Mouse (Mus musculus): ENCODE measurements around the gene Tusc2.

Tusc2 gene

GRCm38 (mm10) chr9:107587833-107588639 lies 25.0 kb downstream of the Tusc2 start:
- DNase-seq (ENCODE audit: low spot score in 2 of 2): peak in 1 of 2 experiments; percentile 59

DNA sequence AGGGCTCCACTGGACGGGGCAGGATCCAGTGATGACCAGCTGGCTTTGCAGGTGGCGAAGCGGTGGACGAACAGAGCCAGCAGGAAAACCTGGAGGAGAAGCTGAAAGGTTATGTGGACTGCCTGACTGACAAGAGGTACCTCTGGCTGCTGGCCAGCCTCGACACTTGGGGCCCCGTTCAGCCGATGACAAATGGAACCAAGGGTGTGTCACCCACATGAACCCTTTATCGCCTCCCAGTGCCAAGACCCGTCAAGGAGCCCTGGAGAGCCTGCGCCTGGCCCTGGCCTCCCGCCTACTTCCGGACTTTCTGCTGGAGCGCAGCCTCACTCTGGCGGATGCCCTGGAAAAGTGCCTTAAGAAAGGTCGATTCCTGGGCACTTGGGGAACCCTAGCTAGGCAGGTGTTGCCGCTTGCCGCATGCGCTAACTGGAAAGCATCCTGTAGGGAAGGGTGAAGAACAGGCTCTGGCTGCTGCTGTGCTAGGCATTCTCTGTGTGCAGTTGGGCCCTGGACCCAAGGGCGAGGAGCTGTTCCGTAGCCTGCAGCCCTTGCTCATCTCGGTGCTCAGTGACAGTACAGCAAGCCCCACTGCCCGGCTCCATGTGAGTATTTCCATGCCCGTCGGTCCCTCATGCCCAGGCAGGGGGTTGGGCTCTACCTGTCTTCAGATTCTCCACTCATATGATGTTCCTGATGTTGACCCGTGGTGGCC lies 27.2 kb downstream of the Tusc2 start:
- DNase-seq (ENCODE audit: low spot score in 2 of 2): peak; percentile 83 to 85

- DNase-seq (ENCODE audit: low spot score in 2 of 2): no peak
Observed at GRCm38 (mm10) chr9:107590773-107591060, 27.7 kb downstream of the Tusc2 start.

DNA sequence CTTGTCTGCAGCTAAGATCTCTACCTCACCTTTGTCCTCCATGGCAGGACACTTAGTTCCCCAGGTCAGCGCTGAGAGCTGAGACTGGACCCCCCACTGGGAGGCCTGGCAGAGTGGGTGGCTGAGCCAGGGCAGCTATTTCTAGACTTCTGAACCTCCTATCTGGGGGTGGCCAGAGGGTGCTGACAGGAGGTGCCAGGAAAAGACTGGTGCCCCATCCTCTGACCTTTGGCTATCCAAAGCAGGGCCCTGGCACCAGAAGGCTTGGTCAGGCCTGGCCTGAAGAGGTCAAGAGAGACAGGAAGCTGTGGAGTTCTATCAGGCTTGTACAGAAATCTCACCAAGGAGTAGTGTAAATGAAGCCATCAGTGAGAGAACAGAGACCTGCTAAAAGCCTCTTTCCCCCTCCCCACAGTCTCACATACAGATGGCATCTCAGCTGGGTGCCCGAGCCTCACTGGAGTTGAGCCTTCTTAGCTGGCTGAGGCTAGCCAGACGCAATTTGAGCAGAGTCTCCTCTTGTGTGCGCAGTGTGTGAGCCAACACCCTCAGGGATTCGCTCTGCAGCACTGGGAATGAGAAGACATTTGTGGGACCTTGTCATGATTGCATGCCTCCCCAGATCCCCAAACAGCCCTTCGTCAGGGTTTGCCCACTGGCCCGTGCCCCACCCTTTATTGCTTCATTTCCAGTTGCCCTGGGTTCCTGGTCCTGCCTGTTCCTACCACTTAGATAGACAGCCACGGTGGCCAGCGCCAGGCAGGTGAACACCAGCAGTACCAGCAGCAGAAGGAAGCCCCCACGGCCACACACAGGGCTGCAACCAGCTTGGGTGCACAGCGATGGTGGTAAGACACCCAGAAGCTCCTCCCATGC lies 30.3 kb downstream of the Tusc2 start:
- DNase-seq (ENCODE audit: low spot score in 2 of 2): no peak

- no peak for DNase-seq (ENCODE audit: low spot score in 2 of 2)
Observed at GRCm38 (mm10) chr9:107594281-107595062, 31.4 kb downstream of the Tusc2 start.

DNA sequence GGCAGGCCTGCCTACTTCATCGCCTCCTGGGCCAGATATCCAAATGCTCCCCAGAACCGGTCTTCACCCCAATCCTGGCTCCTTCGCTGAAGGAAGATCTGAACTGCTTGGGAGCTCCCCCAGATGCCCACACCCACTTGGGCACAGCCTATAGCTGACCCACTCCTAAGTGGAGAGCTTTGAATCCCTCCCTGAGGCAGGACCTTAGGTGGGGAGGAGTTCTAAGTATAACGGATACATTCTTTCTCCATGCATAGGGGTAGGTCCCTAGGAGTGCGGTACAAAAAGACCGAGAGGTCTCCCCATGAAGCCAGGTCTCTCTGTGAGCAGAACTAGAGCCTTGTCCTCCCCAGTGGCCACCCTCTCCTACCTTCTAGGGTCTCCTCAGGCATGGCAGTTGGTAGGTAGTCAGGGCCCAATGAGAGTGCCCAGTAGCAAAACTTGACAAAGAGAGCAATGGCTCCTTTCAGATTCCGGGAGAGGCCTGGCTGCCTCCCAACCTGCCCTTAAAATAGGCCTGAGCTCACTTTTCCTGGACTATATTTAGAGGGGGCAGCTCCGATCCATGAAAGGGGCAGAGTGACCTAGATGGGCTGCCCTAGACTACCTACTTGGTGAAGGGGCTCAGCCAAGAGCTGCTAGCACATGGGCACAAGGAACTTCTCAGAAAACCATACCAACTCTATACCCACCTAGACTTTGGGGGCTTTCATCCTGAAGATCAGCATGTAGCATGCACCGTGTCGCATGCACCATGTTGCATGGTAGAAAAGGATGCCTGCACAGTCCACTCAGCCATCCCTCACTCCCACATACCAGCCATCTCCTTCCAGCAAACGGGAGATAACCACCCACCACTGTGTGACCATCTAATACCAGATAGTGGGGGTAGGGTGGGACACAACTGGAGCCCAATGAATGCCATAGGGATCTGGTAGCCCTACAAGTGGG lies 33.8 kb downstream of the Tusc2 start:
- no peak for DNase-seq (ENCODE audit: low spot score in 2 of 2)

GRCm38 (mm10) chr9:107598385-107598784 lies 35.3 kb downstream of the Tusc2 start:
- DNase-seq (ENCODE audit: low spot score in 2 of 2): no peak

DNA sequence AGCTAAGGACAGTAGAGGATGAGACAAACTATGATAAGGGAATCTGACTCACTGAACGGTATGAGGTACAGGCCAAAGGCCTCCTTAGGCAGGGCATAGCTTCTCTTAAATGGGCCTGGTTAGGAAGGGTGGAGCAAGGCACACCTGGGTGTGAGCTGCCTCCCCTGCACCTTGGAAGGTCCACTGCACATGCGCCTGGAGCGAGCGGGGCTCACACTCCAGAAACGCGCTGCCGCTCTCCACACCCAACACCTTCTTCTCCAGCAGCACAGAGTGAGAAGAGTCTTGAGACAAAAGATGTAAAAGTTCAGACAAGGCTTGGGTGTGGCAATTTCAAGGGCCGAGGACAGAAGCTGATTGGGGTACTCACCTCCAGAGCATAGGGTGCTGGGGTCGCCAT lies 36.4 kb downstream of the Tusc2 start:
- no peak for DNase-seq (ENCODE audit: low spot score in 2 of 2)

DNA sequence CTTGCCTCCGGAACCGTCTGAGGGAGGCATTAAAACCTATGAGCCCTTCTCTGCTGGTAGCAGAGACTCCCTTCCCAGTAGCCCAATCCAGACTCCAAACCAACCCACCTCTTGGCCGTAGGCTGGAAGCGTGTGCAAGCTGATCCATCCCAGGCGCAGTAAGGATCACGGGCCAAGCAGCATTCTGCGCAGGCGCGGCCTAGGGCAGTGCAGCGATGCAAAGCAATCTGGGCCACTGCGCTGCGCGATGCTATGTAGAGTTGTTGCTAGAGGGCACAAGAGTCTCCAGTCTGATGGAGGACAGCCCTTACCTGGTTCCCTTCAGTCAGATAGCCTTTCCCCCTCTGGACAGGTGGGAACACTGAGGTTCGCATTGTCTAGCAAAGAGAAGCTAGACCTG lies 36.8 kb downstream of the Tusc2 start:
- no peak for DNase-seq (ENCODE audit: low spot score in 2 of 2)

GRCm38 (mm10) chr9:107600745-107601144 lies 37.7 kb downstream of the Tusc2 start:
- no peak for DNase-seq (ENCODE audit: low spot score in 2 of 2)

DNA sequence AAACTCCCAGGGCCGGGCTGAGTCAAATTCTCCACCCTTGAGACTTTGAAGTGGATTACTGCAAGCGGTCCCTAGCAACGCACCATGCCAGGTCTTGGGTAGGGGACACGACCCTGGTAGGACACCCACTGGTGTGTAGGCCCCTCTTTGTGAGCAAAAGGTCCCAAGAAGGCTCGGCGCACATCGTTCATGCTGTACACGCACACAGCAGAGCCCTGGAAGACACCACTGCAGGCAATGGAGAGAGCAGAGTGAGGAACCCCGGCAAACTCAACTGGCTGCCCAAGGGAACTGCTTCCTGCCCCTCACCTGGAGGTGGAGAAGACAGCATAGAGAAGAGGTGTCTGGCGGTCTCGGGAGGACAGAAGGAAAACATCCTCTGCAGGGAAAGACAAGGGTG lies 38.2 kb downstream of the Tusc2 start:
- DNase-seq (ENCODE audit: low spot score in 2 of 2): no peak

GRCm38 (mm10) chr9:107602068-107602648 lies 39.1 kb downstream of the Tusc2 start:
- peak; percentile 92 to 99 for DNase-seq (ENCODE audit: low spot score in 2 of 2)

- DNase-seq (ENCODE audit: low spot score in 2 of 2): no peak
Observed at GRCm38 (mm10) chr9:107603251-107603650, 40.2 kb downstream of the Tusc2 start.

DNA sequence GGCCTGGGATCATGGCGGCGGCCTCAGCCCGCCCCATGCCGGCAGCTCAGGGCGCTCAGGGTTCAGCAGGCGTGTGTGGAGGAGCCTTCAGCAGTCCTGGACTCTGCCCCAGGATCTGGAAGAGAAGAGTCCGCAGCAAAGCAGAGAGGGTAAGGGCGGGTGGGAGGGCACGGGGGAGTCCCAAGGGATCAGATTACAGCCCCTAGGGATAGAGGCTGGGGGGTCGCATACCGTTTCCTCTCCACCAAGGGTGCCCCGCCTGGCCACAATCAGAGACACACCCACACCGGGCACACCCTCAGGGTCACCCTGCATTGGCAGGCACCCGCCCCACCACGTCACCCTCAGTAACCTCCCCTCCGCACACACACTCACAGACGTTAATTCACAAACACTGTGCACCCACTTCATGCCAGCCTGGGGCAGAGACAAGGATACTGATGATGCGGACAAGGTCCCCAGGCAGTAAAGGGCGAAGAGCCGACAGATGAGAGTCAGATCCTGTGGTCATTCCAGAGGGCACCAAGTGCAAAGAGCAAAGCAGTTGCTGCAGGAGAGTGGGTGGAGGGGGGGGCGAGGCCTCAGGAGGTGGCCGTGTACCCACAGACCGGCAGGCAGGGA lies 42.1 kb downstream of the Tusc2 start:
- DNase-seq (ENCODE audit: low spot score in 2 of 2): no peak

DNA sequence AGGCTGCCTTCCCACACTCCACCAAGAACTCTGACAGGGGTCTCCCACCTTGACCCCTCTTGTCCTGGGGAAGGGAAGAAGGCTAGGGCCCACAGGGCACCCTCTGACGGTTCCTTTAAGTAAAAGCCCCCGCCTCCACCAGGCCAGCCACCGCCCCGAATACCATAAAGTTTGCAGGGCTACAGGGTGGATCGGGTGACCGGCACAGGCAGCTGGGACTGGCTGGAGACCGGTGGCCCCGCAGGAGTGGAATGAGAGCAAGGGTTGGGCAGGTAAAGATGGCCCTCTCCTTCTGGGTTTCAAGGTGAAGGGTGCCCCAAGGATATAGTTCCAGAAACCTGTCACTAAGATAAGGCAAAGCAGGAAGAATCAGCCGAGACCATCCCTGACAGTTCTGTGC lies 43.5 kb downstream of the Tusc2 start:
- no peak for DNase-seq (ENCODE audit: low spot score in 2 of 2)

DNA sequence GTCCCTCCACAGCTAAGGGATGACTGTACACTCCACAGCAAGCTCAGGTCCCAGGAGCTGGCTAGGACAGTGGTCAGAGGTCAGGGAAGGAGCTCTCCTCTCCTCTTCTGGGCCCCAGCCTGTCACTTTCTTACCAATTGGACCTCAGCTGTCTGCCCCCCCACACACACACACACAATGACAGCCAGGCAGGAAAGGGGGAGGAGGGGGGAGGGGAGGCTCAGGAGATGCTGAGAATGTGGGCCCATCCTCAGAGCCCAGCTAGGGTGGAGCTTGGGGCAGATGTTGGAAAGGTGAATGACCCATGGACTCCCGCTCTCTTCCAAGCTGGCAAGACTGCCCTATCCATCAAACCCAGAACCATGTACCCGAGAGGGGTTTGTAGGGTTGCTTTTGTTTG lies 44.0 kb downstream of the Tusc2 start:
- DNase-seq (ENCODE audit: low spot score in 2 of 2): no peak

- no peak for DNase-seq (ENCODE audit: low spot score in 2 of 2)
Observed at GRCm38 (mm10) chr9:107607653-107608245, 44.7 kb downstream of the Tusc2 start.

GRCm38 (mm10) chr9:107608741-107609432 lies 45.8 kb downstream of the Tusc2 start, which contains the start of gene Sema3b:
Gene Sema3b, minus strand, starts transcription at chr9:107609229.
- DNase-seq (ENCODE audit: low spot score in 2 of 2): no peak

DNA sequence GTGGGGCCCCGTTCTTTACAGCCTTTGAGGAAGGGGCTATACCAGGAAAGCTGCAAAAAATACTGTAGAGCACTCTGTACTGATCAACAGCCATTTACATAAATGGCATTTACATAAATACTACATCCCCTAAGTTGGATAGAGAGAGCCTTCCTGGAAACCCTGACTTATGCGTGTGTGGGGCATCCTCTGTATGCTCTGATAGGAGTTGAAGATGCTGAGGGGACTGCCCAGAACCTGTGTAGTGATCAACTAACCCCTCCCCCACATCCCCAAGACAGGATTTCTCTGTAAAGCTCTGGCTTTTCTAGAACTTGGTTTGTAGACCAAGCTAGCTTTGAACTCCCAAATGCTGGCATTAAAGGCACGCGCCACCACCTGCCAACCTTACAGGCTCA lies 46.4 kb downstream of the Tusc2 start:
- DNase-seq (ENCODE audit: low spot score in 2 of 2): no peak
